Mouse (Mus musculus): Measurements from ENCODE around the gene Gdf5. TPM values are rescaled to one million over a fixed set of nuclear protein-coding genes. Genes with fewer than 3 reads are reported as not detected.

Gene Gdf5
- 0.17 and 0.46 TPM in 2 replicates for polyA plus RNA-seq (2012; rRNA removed)

DNA sequence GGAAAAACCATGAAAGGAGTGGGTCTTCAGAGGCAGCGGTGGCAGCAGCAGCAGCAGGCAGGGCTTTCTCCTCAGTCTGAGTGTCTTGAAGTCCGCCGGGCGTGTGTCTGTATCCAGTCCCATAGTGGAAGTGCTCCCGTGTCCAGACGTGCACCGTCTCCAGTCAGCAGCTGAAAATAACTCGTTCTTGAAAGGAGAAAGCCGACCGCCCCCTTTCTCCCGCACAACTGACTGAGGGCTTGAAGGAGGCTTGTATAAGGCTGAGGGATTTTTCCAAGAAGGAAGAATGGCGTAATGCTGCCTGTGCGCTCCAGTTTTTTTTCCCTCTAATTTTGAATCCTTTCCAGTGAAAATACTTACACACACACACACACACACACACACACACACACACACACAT is at the start of gene Gdf5:
TSS of gene Gdf5 (minus strand) at position 244 of the 400 bp plus-strand sequence.
- Histone ChIP-seq H3K4me1 (ENCODE audit: control insufficient read depth, insufficient read depth, low read length) (peaks cover 15% of the 10 kb centered on the region), H3K4me3 (ENCODE audit: control insufficient read depth, low read depth, low read length) (peak within 1 kb of the TSS; percentile 53), H3K36me3 (ENCODE audit: control insufficient read depth, insufficient read depth, low read length) (no peaks in the 10 kb centered on the region), H3K27me3 (ENCODE audit: control insufficient read depth, insufficient read depth, low read length) (no peaks in the 10 kb centered on the region), H3K27ac (ENCODE audit: control insufficient read depth, insufficient read depth, low read depth, low read length) (no peak within 1 kb of the TSS)
- TF ChIP-seq CTCF (IDR thresholded peaks at IDR 0.05; ENCODE audit: control insufficient read depth, insufficient read depth, insufficient replicate concordance, low read depth, low read length): no peak
- TF ChIP-seq POLR2A (IDR thresholded peaks at IDR 0.05; ENCODE audit: control insufficient read depth, low read depth, low read length): no peak

DNA sequence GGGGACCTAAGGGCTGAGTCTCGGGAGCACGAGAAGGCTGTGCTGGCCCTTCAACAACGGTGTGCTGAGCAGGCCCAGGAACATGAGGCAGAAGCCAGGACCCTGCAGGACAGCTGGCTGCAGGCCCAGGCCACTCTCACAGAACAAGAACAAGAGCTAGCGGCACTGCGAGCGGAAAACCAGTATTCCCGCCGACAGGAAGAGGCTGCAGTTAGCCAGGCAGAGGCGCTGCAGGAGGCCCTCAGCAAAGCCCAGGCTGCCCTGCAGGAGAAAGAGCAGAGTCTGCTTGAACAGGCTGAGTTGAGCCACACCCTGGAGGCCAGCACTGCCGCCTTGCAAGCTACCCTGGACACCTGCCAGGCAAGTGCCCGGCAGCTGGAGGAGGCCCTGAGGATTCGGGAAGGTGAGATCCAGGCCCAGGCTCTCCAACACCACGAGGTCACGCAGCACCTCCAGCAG is 46.7 kb upstream of the Gdf5 start:
- Histone ChIP-seq H3K4me1 (ENCODE audit: control insufficient read depth, insufficient read depth, low read length) (no peaks in the 10 kb centered on the region), H3K27ac (ENCODE audit: control insufficient read depth, insufficient read depth, low read depth, low read length) (no peak overlapping the region), H3K27me3 (ENCODE audit: control insufficient read depth, insufficient read depth, low read length) (no peaks in the 10 kb centered on the region), H3K36me3 (ENCODE audit: control insufficient read depth, insufficient read depth, low read length) (no peaks in the 10 kb centered on the region), H3K4me3 (ENCODE audit: control insufficient read depth, low read depth, low read length) (no peak overlapping the region)
- TF ChIP-seq POLR2A (IDR thresholded peaks at IDR 0.05; ENCODE audit: control insufficient read depth, low read depth, low read length) (no peak), CTCF (IDR thresholded peaks at IDR 0.05; ENCODE audit: control insufficient read depth, insufficient read depth, insufficient replicate concordance, low read depth, low read length) (no peak)

DNA sequence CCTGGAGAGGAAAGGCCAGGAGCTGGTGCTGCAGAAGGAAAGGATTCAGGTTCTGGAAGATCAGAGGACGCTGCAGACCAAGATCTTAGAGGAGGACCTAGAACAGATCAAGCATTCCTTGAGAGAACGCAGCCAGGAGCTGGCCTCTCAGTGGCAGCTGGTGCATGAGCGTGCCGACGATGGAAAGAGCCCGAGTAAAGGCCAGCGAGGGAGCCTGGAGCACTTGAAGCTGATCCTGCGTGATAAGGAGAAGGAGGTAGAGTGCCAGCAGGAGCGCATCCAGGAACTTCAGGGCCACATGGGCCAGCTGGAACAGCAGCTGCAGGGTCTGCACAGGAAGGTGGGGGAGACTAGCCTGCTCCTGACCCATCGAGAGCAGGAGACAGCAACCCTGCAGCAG is 46.0 kb upstream of the Gdf5 start:
- no peaks in the 10 kb centered on the region for H3K36me3 ChIP-seq (ENCODE audit: control insufficient read depth, insufficient read depth, low read length)
- TF ChIP-seq CTCF (IDR thresholded peaks at IDR 0.05; ENCODE audit: control insufficient read depth, insufficient read depth, insufficient replicate concordance, low read depth, low read length) (no peak), POLR2A (IDR thresholded peaks at IDR 0.05; ENCODE audit: control insufficient read depth, low read depth, low read length) (no peak)
- no peak overlapping the region for H3K27ac ChIP-seq (ENCODE audit: control insufficient read depth, insufficient read depth, low read depth, low read length)
- H3K4me3 ChIP-seq (ENCODE audit: control insufficient read depth, low read depth, low read length): no peak overlapping the region
- no peaks in the 10 kb centered on the region for H3K27me3 ChIP-seq (ENCODE audit: control insufficient read depth, insufficient read depth, low read length)
- H3K4me1 ChIP-seq (ENCODE audit: control insufficient read depth, insufficient read depth, low read length): no peaks in the 10 kb centered on the region

DNA sequence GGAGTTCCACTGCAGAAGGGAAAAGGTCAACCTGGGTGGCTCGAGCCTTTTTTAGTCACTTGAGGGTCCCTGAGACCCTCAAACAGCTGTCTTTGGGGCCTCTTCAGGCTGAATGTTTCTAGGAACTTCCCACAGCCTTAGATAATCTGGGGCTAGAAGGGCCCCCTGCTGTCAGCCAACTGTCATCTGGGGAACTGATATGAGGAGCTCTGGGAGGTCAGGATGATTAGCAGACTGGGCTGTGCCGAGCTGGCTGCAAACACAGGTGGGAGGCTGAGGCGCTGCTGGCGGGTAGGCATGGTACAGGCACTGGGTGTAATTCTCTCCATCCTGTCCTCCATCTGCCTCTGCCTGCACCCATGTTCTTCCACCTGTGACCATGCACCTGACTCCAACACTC is 43.9 kb upstream of the Gdf5 start:
- Histone ChIP-seq H3K27me3 (ENCODE audit: control insufficient read depth, insufficient read depth, low read length) (no peaks in the 10 kb centered on the region), H3K4me1 (ENCODE audit: control insufficient read depth, insufficient read depth, low read length) (no peaks in the 10 kb centered on the region), H3K36me3 (ENCODE audit: control insufficient read depth, insufficient read depth, low read length) (peaks cover 5% of the 10 kb centered on the region; the same call in 1 of the 2 replicates), H3K27ac (ENCODE audit: control insufficient read depth, insufficient read depth, low read depth, low read length) (no peak overlapping the region), H3K4me3 (ENCODE audit: control insufficient read depth, low read depth, low read length) (no peak overlapping the region)
- TF ChIP-seq POLR2A (IDR thresholded peaks at IDR 0.05; ENCODE audit: control insufficient read depth, low read depth, low read length) (no peak), CTCF (IDR thresholded peaks at IDR 0.05; ENCODE audit: control insufficient read depth, insufficient read depth, insufficient replicate concordance, low read depth, low read length) (no peak)

DNA sequence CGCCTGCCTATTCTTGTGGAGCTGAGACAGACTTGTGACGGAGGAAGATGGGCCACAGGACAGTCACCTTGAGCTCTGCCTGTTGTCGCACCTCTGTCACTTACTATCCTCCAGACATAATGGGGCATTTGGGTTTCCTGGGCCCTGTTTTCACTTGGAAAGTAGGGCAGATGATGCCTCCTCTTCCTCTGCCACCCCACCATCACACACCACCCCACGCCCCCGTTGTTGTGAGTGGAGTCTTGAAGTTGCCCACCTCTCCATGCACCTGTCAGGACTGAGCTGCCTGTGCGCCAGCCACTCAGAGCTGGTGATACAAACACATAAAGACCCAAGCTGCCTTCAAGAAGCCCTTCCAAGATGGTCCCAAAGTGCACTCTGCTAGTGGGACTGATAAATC is 42.0 kb upstream of the Gdf5 start:
- Histone ChIP-seq H3K27me3 (ENCODE audit: control insufficient read depth, insufficient read depth, low read length) (no peaks in the 10 kb centered on the region), H3K4me3 (ENCODE audit: control insufficient read depth, low read depth, low read length) (no peak overlapping the region), H3K36me3 (ENCODE audit: control insufficient read depth, insufficient read depth, low read length) (peaks cover 7% of the 10 kb centered on the region), H3K27ac (ENCODE audit: control insufficient read depth, insufficient read depth, low read depth, low read length) (no peak overlapping the region), H3K4me1 (ENCODE audit: control insufficient read depth, insufficient read depth, low read length) (no peaks in the 10 kb centered on the region)
- TF ChIP-seq POLR2A (IDR thresholded peaks at IDR 0.05; ENCODE audit: control insufficient read depth, low read depth, low read length) (no peak), CTCF (IDR thresholded peaks at IDR 0.05; ENCODE audit: control insufficient read depth, insufficient read depth, insufficient replicate concordance, low read depth, low read length) (no peak)

GRCm38 (mm10) chr2:155985776-155986175 is 40.6 kb upstream of the Gdf5 start:
- Histone ChIP-seq H3K4me1 (ENCODE audit: control insufficient read depth, insufficient read depth, low read length) (no peaks in the 10 kb centered on the region), H3K27me3 (ENCODE audit: control insufficient read depth, insufficient read depth, low read length) (no peaks in the 10 kb centered on the region), H3K27ac (ENCODE audit: control insufficient read depth, insufficient read depth, low read depth, low read length) (no peak overlapping the region), H3K4me3 (ENCODE audit: control insufficient read depth, low read depth, low read length) (no peak overlapping the region), H3K36me3 (ENCODE audit: control insufficient read depth, insufficient read depth, low read length) (peaks cover 8% of the 10 kb centered on the region)
- TF ChIP-seq CTCF (IDR thresholded peaks at IDR 0.05; ENCODE audit: control insufficient read depth, insufficient read depth, insufficient replicate concordance, low read depth, low read length): no peak
- TF ChIP-seq POLR2A (IDR thresholded peaks at IDR 0.05; ENCODE audit: control insufficient read depth, low read depth, low read length): no peak

DNA sequence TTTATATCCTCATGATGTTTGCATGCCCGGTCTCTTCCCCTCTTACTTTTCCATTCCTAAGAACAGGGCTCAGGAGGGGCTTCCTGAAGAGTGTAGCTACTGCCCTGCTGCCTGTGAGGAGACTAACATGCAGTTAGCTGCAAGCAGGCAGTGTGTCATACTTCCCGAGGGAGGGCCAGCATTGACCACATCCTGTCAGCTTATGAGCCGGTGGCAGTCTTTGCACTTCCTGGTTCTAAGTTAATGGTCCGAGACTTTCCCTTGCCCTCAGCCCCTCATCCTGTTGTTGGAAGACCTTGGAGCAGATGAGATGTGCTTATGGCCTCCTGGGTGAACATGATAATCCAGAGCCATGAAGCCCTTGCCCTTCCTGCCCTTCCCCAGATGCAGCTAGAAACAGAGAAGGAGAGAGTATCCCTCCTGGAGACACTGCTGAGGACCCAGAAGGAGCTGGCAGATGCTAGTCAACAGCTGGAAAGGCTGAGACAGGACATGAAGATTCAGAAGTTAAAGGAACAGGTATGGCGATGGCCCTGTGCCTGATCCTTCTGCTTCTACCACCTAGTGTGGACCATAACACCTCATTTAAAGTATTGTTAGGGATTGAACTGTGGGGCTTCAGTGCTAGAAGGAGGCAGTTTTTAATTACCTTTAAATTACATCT is 34.3 kb upstream of the Gdf5 start:
- Histone ChIP-seq H3K4me1 (ENCODE audit: control insufficient read depth, insufficient read depth, low read length) (no peaks in the 10 kb centered on the region), H3K27ac (ENCODE audit: control insufficient read depth, insufficient read depth, low read depth, low read length) (no peak overlapping the region), H3K27me3 (ENCODE audit: control insufficient read depth, insufficient read depth, low read length) (no peaks in the 10 kb centered on the region), H3K36me3 (ENCODE audit: control insufficient read depth, insufficient read depth, low read length) (peaks cover 3% of the 10 kb centered on the region), H3K4me3 (ENCODE audit: control insufficient read depth, low read depth, low read length) (no peak overlapping the region)
- no peak for TF ChIP-seq POLR2A (IDR thresholded peaks at IDR 0.05; ENCODE audit: control insufficient read depth, low read depth, low read length)

Measured in testis, adult 2 months (tissue).